Mouse (Mus musculus) limb, embryonic 11.5 days (tissue): ENCODE measurements around the gene Osbpl6. TPM values are rescaled to one million over a fixed set of nuclear protein-coding genes. Genes with fewer than 3 reads are reported as not detected.

Experiments used
- ATAC-seq: fragments of 200-750 bp; cut with Nextera tagmentation; 2 replicates; pipeline ENCODE4 v1.8.0; 2017; ENCODE audit warnings: low read depth; ENCODE audit not compliant: insufficient number of reproducible peaks, low FRiP score, low TSS enrichment
- DNase-seq: peaks from one replicate; pipeline ENCODE4 v3.0.0-alpha.2; 2015; ENCODE audit warnings: low spot score
- H3K27ac ChIP-seq: fragments of 300-500 bp; sonication (generic); replicated peaks from 2 replicates; pipeline ENCODE4 v1.5.1; 2014; ENCODE audit warnings: low read depth, mild to moderate bottlenecking, low read length
- H3K27me3 ChIP-seq: fragments of 300-500 bp; sonication (generic); 2 replicates; pipeline ENCODE4 v1.6.1; 2014; ENCODE audit warnings: mild to moderate bottlenecking, low read length, mixed read lengths; ENCODE audit not compliant: control insufficient read depth, insufficient read depth
- H3K36me3 ChIP-seq: fragments of 300-500 bp; sonication (generic); 2 replicates; pipeline ENCODE4 v1.6.1; 2014; ENCODE audit warnings: mild to moderate bottlenecking, low read length, moderate library complexity, mixed read lengths; ENCODE audit not compliant: control insufficient read depth, insufficient read depth
- H3K4me1 ChIP-seq: fragments of 300-500 bp; sonication (generic); 2 replicates; pipeline ENCODE4 v1.6.1; 2014; ENCODE audit warnings: low read length, mixed read lengths; ENCODE audit not compliant: control insufficient read depth, insufficient read depth
- H3K4me2 ChIP-seq: fragments of 300-500 bp; sonication (generic); 2 replicates; pipeline ENCODE4 v1.6.1; 2014; ENCODE audit warnings: low read depth, mild to moderate bottlenecking, moderate library complexity; ENCODE audit not compliant: severe bottlenecking
- H3K4me3 ChIP-seq: fragments of 300-500 bp; sonication (generic); 2 replicates; pipeline ENCODE4 v1.5.1; 2014; ENCODE audit warnings: low read depth, low read length
- H3K9ac ChIP-seq: fragments of 300-500 bp; sonication (generic); 2 replicates; pipeline ENCODE4 v1.6.1; 2014; ENCODE audit warnings: mild to moderate bottlenecking, low read length
- H3K9me3 ChIP-seq: fragments of 300-500 bp; sonication (generic); 2 replicates; pipeline ENCODE4 v1.6.1; 2016; ENCODE audit warnings: low read length; ENCODE audit not compliant: control insufficient read depth
- WGBS: fragments of 180-500 bp; shearing (Covaris S2); extraction: QIAGEN DNeasy Blood & Tissue Kit; methylation state at CpG from one replicate; pipeline ENCODE4 v1.1.7; 2014; 5-methylcytosine and 5-hydroxymethylcytosine counted together
- polyA plus RNA-seq: library from polyadenylated mRNA; unstranded; fragments of >200 nt; fragmentation: Nextera tagmentation; extraction: Ambion mirVana; gene quantifications from 2 replicates; pipeline ENCODE4 v1.2.1, GENCODE M21; 2014

The Osbpl6 gene
- polyA plus RNA-seq, 1 experiment from 2014 or later, result 15.3 TPM

DNA sequence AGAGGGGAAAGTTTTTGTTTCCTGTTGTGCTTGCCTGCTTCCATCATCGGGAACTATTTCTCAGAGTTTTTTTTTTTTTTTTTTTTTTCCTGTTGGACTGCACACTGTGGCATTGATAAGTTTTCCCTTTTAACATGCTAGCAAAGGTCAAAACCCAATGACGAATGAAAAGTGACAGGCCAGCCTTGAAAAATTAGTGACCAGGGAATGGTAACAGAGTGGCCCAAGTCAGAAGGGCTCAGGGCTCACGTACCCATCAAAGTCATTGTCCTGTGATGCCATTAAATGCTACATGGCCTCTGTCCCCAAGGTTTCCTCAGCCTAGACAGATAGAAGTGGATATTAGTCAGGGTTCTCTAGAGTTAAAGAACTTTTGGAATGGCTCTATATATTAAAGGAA is 107.0 kb downstream of the Osbpl6 start:
- H3K9me3 ChIP-seq, result no peaks in the 10 kb centered on the region
- no peaks in the 10 kb centered on the region for H3K27me3 ChIP-seq
- no peaks in the 10 kb centered on the region for H3K36me3 ChIP-seq
- H3K4me3 ChIP-seq, result no peak overlapping the region
- H3K4me2 ChIP-seq, result no peak overlapping the region
- no peak overlapping the region for H3K9ac ChIP-seq
- 74% methylated on average over 3 of the region's 3 CpGs for WGBS
- H3K4me1 ChIP-seq, result 0 out of 2 replicates have a peak, but pooled peaks cover 2% of the 10 kb centered on the region
- DNase-seq (no peak), ATAC-seq (no peak)
- H3K27ac ChIP-seq, result no peak overlapping the region

DNA sequence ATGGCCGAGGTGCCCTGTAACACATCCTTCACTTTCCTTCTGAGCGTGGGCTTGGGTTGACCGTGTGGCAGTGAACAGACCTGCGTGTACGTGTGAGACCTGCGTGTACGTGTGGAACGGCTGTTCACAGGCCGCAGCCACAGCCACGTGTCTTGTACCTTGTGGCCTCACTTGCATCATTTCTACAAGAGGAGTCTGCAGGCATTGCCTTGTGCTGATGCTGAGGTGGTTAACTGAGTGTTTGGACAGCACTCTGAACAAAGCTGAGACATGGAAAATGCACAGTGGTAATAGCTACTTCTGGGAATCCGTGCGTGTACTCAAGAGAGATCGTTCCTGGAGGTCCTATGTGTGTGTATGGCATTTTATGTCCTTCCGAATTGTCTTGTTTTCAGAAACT is 111.2 kb downstream of the Osbpl6 start:
- no peak for ATAC-seq
- Histone ChIP-seq H3K4me2 (no peak overlapping the region), H3K27ac (no peak overlapping the region), H3K36me3 (no peaks in the 10 kb centered on the region), H3K4me1 (0 out of 2 replicates have a peak, but pooled peaks cover 2% of the 10 kb centered on the region), H3K9ac (no peak overlapping the region), H3K27me3 (no peaks in the 10 kb centered on the region), H3K9me3 (no peaks in the 10 kb centered on the region), H3K4me3 (no peak overlapping the region)
- WGBS, result 89% methylated on average over 14 of the region's 14 CpGs
- no peak for DNase-seq

DNA sequence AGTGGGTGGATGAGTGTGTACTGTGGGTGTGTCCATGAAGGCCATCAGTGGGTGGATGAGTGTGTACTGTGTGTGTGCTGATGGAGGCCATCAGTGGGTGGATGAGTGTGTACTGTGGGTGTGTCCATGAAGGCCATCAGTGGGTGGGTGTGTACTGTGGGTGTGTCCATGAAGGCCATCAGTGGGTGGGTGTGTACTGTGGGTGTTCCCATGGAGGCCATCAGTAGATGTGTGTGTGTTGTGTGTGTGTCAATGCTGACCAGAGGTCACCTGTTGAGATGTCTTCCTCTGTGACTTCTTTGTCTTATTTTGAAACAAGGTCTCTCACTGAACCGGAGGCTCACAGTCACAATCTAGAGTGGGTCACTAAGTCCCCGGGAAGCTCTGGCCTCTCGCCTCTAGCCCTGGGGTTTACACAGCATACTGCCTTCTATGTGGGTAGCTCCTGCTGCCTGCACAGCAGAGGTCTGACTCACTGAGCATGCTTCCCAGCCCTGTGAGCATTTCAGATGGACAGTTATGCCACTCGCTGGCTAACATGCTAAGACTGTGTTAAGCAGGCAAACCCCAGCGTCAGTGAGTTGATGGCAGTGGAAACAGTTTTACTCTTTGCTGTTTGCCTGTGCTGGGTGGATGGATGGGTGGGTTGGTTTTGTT is 112.2 kb downstream of the Osbpl6 start:
- Histone ChIP-seq H3K9me3 (no peaks in the 10 kb centered on the region), H3K4me3 (no peak overlapping the region), H3K27me3 (no peaks in the 10 kb centered on the region), H3K36me3 (no peaks in the 10 kb centered on the region), H3K4me1 (0 out of 2 replicates have a peak, but pooled peaks cover 2% of the 10 kb centered on the region), H3K9ac (no peak overlapping the region), H3K4me2 (no peak overlapping the region), H3K27ac (no peak overlapping the region)
- DNase-seq (no peak), ATAC-seq (no peak)
- WGBS, result 87% methylated on average over 5 of the region's 5 CpGs

DNA sequence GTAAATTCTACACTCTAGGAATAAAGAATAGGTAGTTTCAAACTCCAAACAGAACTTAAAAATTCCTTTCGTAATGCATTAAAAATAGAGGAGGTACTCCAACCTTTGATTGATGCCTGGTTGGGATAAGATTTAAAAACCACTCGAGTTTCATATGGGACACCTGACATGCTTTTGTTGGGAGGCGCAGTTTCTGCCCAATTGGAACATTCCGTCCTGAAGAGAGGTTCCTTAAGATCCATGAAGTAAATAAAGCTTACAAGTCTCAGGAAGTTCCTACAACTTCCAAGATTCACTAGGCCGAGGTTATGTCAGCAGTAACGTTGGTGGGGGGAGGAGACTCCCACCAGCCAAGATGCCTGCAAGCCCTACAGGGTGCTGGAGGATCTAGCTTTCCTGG is 115.3 kb downstream of the Osbpl6 start:
- 0 out of 2 replicates have a peak, but pooled peaks cover 2% of the 10 kb centered on the region for H3K4me1 ChIP-seq
- no peaks in the 10 kb centered on the region for H3K9me3 ChIP-seq
- no peak overlapping the region for H3K9ac ChIP-seq
- H3K36me3 ChIP-seq, result no peaks in the 10 kb centered on the region
- H3K27me3 ChIP-seq, result no peaks in the 10 kb centered on the region
- no peak overlapping the region for H3K4me2 ChIP-seq
- no peak overlapping the region for H3K4me3 ChIP-seq
- WGBS, result 80% methylated on average over 6 of the region's 6 CpGs
- DNase-seq (no peak), ATAC-seq (no peak)
- no peak overlapping the region for H3K27ac ChIP-seq

DNA sequence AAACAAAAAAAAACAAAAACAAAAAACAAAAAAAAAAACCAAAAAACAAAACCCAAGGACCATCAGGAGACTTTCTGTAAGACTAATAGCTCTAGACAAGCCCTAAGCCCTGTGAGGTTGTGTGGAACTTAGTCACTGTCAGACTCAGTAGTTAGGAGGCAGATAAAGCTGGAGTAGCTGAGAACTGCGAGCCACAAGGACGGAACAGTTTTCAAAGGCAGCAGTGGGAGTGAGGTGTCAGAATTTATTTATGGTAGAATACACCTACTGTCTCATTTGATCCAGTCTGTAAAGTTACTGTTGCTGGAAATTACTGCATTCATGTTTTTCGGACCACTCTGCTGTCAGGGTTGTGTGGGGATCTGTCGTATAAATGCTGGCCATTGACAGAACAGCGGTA is 118.1 kb downstream of the Osbpl6 start:
- no peaks in the 10 kb centered on the region for H3K36me3 ChIP-seq
- no peaks in the 10 kb centered on the region for H3K4me1 ChIP-seq
- no peak overlapping the region for H3K4me3 ChIP-seq
- WGBS, result 83% methylated on average over 5 of the region's 5 CpGs
- H3K9me3 ChIP-seq, result no peaks in the 10 kb centered on the region
- H3K4me2 ChIP-seq, result no peak overlapping the region
- DNase-seq, result no peak
- no peak overlapping the region for H3K9ac ChIP-seq
- H3K27me3 ChIP-seq, result no peaks in the 10 kb centered on the region
- no peak for ATAC-seq
- H3K27ac ChIP-seq, result no peak overlapping the region

DNA sequence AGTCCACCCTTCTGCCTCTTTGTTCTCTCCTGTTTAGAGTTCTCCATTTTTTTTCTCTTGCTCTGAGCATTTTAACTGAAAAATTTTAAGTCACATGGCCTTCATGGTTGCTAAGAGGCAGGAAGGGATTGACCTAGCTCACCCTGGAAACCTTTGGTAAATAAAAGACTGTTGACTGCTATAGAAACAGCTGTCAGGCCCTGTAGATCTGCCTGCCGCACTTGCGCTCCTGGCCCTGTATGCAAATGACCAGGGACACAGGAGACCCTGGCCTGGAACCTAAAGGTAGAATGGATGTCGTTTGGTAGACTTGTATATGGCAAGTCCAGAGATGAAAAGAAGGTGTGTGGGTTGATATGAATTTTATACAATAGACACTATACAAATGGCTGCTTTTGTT is 119.3 kb downstream of the Osbpl6 start:
- no peak for DNase-seq
- no peak overlapping the region for H3K27ac ChIP-seq
- H3K4me1 ChIP-seq, result no peaks in the 10 kb centered on the region
- WGBS, result 77% methylated on average over 3 of the region's 3 CpGs
- H3K9ac ChIP-seq, result no peak overlapping the region
- ATAC-seq, result no peak
- no peak overlapping the region for H3K4me3 ChIP-seq
- no peak overlapping the region for H3K4me2 ChIP-seq
- H3K27me3 ChIP-seq, result no peaks in the 10 kb centered on the region
- no peaks in the 10 kb centered on the region for H3K36me3 ChIP-seq
- H3K9me3 ChIP-seq, result no peaks in the 10 kb centered on the region

DNA sequence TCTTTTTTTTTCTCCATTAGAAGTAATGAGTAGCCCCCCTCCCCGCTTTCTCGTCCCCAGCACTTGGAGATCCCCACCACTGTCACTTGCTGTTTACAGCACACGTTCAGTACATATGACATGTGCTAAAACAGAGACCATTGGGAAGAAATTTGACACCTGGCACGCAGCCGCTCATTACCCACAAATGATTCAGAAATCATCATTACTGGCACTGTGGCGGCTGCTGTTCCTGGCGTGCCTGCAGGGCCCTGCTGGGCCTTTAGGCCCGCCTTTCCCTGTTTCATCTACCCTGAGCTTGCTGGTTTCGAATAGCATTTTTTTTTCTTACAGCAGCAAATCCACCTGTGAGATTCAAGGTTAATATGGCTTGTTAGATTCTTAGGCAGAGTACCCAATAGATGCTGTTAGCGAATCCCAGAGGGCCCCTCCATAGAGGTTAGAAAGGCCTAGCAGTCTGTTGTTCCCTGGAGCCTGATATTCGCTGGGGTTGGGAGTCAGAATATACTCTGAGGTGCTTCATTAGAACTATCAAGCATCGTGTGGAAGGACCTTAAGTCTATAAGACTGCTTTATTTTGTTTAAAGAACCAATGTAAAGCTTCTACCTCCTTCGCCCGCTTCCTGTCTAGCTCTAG is 126.3 kb downstream of the Osbpl6 start:
- H3K9me3 ChIP-seq, result no peaks in the 10 kb centered on the region
- ATAC-seq (no peak), DNase-seq (peak; percentile 42)
- H3K36me3 ChIP-seq, result no peaks in the 10 kb centered on the region
- H3K4me1 ChIP-seq, result peaks cover 5% of the 10 kb centered on the region; the same call in 1 of the 2 replicates
- 46% methylated on average over 14 of the region's 14 CpGs for WGBS
- no peak overlapping the region for H3K9ac ChIP-seq
- H3K27me3 ChIP-seq, result no peaks in the 10 kb centered on the region
- H3K4me3 ChIP-seq, result no peak overlapping the region
- no peak overlapping the region for H3K4me2 ChIP-seq
- no peak overlapping the region for H3K27ac ChIP-seq

DNA sequence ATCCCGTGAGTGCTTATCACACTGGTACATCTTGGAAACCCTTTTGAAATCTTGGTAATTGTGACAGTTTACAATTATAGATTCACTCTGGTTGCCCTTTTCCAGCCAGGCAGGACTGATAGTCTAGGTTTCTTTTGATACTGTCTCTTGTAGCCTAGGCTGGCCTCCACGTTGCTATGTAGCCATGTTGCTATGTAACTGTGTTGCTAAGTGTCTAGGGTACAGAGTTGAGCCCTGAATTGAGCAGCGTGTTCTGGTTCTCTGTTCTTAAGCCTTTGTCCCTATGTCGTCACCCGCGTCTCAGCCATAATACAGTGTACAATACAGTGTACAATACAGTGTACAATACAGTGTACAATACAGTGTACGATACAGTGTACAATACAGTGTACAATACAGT is 128.6 kb downstream of the Osbpl6 start:
- WGBS, result 92% methylated on average over 7 of the region's 7 CpGs
- Histone ChIP-seq H3K4me1 (peaks cover 8% of the 10 kb centered on the region), H3K9ac (no peak overlapping the region)

More for the DNA sequence above, 128.6 kb downstream of the Osbpl6 start:
- ATAC-seq, result no peak
- Histone ChIP-seq H3K9me3 (no peaks in the 10 kb centered on the region), H3K4me2 (no peak overlapping the region), H3K4me3 (no peak overlapping the region), H3K36me3 (no peaks in the 10 kb centered on the region), H3K27ac (no peak overlapping the region), H3K27me3 (no peaks in the 10 kb centered on the region)
- no peak for DNase-seq
